Mouse (Mus musculus): ENCODE measurements at regions not wholly inside any gene's neighbourhood (a gene's known extent, or its start where the extent isn't known, plus 50 kb on each side); places are given as distances from the start of the nearest gene placed in this dataset.

GRCm38 (mm10) chr8:5283799-5284198 lies 178.6 kb upstream of the Slc10a2 start:
- TF ChIP-seq CTCF (IDR thresholded peaks at IDR 0.05; ENCODE audit: extremely low read depth, insufficient read depth, insufficient read length, insufficient replicate concordance) = no peak
- TF ChIP-seq POLR2A (IDR thresholded peaks at IDR 0.05; ENCODE audit: low read depth, low read length) = no peak
